Comparison of ENCODE assay signal across 22 mouse cellular contexts in the genomic region with DNA sequence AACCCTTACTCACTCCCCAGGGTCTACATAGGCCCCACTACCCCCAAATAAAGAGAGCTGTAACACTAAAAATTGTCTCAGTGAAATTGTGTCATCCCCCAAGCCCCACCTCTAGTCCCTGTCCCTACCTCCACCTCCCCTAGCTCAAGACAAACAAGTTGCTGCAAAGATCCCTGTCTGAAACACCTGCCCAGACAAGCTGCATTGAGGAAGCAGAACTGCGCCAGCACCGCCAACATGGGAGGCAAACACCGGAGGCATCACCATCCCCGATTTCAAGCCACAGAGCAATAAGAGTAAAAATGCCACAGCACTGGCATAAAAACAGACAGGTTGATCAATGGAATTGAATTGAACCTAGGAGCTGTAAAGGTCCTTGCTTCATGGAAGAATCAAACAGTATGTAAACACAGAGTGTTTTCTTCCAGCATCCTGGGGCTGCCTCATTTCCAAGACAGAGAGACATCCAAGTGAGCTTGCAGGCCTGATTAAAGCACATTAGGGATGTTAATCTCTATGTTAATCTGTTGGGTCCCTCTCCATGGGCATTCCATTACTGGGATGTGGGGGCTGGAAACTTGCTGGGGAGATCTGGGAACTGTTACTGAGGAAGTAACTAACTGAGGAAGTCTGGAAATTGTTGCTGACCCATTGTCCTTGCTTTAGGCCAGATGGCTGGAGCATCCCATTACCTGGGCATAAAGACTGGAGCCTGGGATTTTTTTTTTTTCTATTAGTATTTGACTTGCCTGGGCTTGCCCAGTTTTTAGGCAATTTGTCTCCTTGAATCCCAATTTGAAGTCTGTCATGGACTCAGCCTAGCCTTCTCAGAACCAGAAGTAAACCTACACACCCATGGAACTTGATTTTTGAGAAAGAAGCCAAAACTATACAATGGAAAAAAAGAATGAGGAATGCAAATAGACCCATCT. TPM values are rescaled to one million over a fixed set of nuclear protein-coding genes. Genes with fewer than 3 reads are reported as not detected.
DNase-seq lines count a peak whose midpoint lies in the region; ATAC-seq and TF ChIP-seq lines count a peak whose summit lies in the region.
"Had no signal": no experiment of that assay in that cellular context is flagged by ENCODE, and none has a peak within 500 bp of the region (broad histone marks: within the 10 kb centered on the region; RNA-seq: fewer than 3 reads in every experiment).

No protein-coding gene starts in this region.

- H3K27ac ChIP-seq in ES-Bruce4 (ENCODE audit: insufficient read depth, low read length): peak overlapping the region; percentile 76
- H3K27ac ChIP-seq in ES-E14 (ENCODE audit: insufficient read depth, low read depth, low read length, poor library complexity, severe bottlenecking): peak overlapping the region; percentile 81
- no peak overlapping the region for H3K27ac ChIP-seq in kidney, embryonic 14.5 days (ENCODE audit: low read depth, low read length)
- H3K27ac ChIP-seq: embryonic facial prominence, embryonic 13.5 days; embryonic facial prominence, embryonic 15.5 days; forebrain, embryonic 10.5 days; forebrain, embryonic 12.5 days had no signal

- no peak overlapping the region for H3K4me2 ChIP-seq in kidney, embryonic 14.5 days (replicated peaks; ENCODE audit: low read depth, low read length)
- H3K4me2 ChIP-seq: embryonic facial prominence, embryonic 13.5 days; embryonic facial prominence, embryonic 15.5 days; forebrain, embryonic 12.5 days had no signal

- H3K4me1 ChIP-seq in E14TG2a.4 (replicated peaks; ENCODE audit: low read depth, low read length): peaks cover 46% of the 10 kb centered on the region
- H3K4me1 ChIP-seq in ES-Bruce4 (ENCODE audit: control insufficient read depth, insufficient read depth, low read length): peaks cover 2% of the 10 kb centered on the region
- peaks cover 4% of the 10 kb centered on the region in 2 experiments; a peak in 3 of 4 replicates for H3K4me1 ChIP-seq in ES-E14 (ENCODE audit: control insufficient read depth in 2 of 2, insufficient read depth in 2 of 2, low read length in 2 of 2, poor library complexity in 1 of 2)
- peaks cover 10% of the 10 kb centered on the region for H3K4me1 ChIP-seq in kidney, embryonic 14.5 days (ENCODE audit: control insufficient read depth, insufficient read depth, low read length)

- ATAC-seq in kidney, embryonic 14.5 days (ENCODE audit: low FRiP score, low TSS enrichment): no peak
- ATAC-seq: forebrain, embryonic 14.5 days; forebrain, embryonic 16.5 days had no signal

- peak; percentile 57; the same call in 1 of the 2 replicates for TF ChIP-seq EP300 in ES-Bruce4 (IDR thresholded peaks at IDR 0.05; ENCODE audit: insufficient read depth, low read depth, low read length)

- peak; percentile 29 for DNase-seq in ES-E14 (ENCODE audit: low read depth, low spot score)
- DNase-seq in ZHBTc4 (ENCODE audit: low read depth, low spot score): peak; percentile 80
- DNase-seq in embryo, embryonic 11 days: no peak
- no peak for DNase-seq in urinary bladder, adult 2 months (ENCODE audit: low spot score)
- DNase-seq: adrenal gland, adult 2 months; adrenal gland, postnatal 10 days; adrenal gland, postnatal 25 days; cerebellum, adult 11 months; cerebellum, adult 18-20 months; cerebellum, adult 8-10 months; cerebellum, postnatal 10 days; cerebellum, postnatal 25 days had no signal

- H3K27me3 ChIP-seq in E14TG2a.4 (ENCODE audit: insufficient read depth, low read length): no peaks in the 10 kb centered on the region
- no peaks in the 10 kb centered on the region for H3K27me3 ChIP-seq in ES-Bruce4 (ENCODE audit: control insufficient read depth, insufficient read depth, low read length, poor library complexity, severe bottlenecking)
- no peaks in the 10 kb centered on the region for H3K27me3 ChIP-seq in kidney, embryonic 14.5 days (ENCODE audit: control insufficient read depth, insufficient read depth, low read length)
- H3K27me3 ChIP-seq: embryonic facial prominence, embryonic 13.5 days; embryonic facial prominence, embryonic 15.5 days had no signal

- no peak overlapping the region for H3K9ac ChIP-seq in ES-Bruce4 (ENCODE audit: low read depth, poor library complexity, severe bottlenecking)
- no peak overlapping the region for H3K9ac ChIP-seq in ES-E14 (ENCODE audit: insufficient read depth, low read depth, low read length, poor library complexity, severe bottlenecking)
- H3K9ac ChIP-seq in kidney, embryonic 14.5 days (ENCODE audit: low read depth, low read length): no peak overlapping the region
- H3K9ac ChIP-seq: embryonic facial prominence, embryonic 13.5 days; embryonic facial prominence, embryonic 15.5 days; forebrain, embryonic 12.5 days had no signal

- H3K36me3 ChIP-seq in E14TG2a.4 (ENCODE audit: insufficient read depth, low read length) (no peaks in the 10 kb centered on the region), ES-Bruce4 (ENCODE audit: control insufficient read depth, insufficient read depth, low read length, poor library complexity, severe bottlenecking) (no peaks in the 10 kb centered on the region), ES-E14 (ENCODE audit: control insufficient read depth, insufficient read depth, low read length, poor library complexity, severe bottlenecking) (no peaks in the 10 kb centered on the region)
- H3K36me3 ChIP-seq in kidney, embryonic 14.5 days (ENCODE audit: control insufficient read depth, insufficient read depth, low read length): no peaks in the 10 kb centered on the region
- H3K36me3 ChIP-seq: embryonic facial prominence, embryonic 13.5 days; embryonic facial prominence, embryonic 15.5 days; forebrain, embryonic 10.5 days; forebrain, embryonic 12.5 days had no signal

- TF ChIP-seq POLR2A in ES-Bruce4 (IDR thresholded peaks at IDR 0.05; ENCODE audit: insufficient read depth, low read length): no peak

- TF ChIP-seq CTCF in E14TG2a.4 (conservative IDR thresholded peaks at IDR 0.05; ENCODE audit: low read length) (no peak), ES-Bruce4 (IDR thresholded peaks at IDR 0.05; ENCODE audit: low read depth, low read length) (no peak)

- in situ Hi-C loops in ES-E14 (cut with MboI; ENCODE audit: low sequenced_read_pairs in 2 of 2, unreplicated experiment in 2 of 2): no loop called here

- H3K9me3 ChIP-seq in E14TG2a.4 (ENCODE audit: low read length) (peaks cover 10% of the 10 kb centered on the region), ES-Bruce4 (replicated peaks; ENCODE audit: control insufficient read depth, insufficient read depth, low read length, poor library complexity, severe bottlenecking) (no peaks in the 10 kb centered on the region; the same call in 1 of the 2 replicates), ES-E14 (ENCODE audit: control insufficient read depth, insufficient read depth, low read depth, low read length) (no peaks in the 10 kb centered on the region)
- no peaks in the 10 kb centered on the region for H3K9me3 ChIP-seq in kidney, embryonic 14.5 days (ENCODE audit: control insufficient read depth, low read length)
- H3K9me3 ChIP-seq: embryonic facial prominence, embryonic 13.5 days; embryonic facial prominence, embryonic 15.5 days; forebrain, embryonic 10.5 days; forebrain, embryonic 12.5 days had no signal

- 53% methylated on average over 4 of the region's 4 CpGs for WGBS in kidney, embryonic 14.5 days

- H3K4me3 ChIP-seq in E14TG2a.4 (replicated peaks; ENCODE audit: low read length) (peak overlapping the region; percentile 58), ES-Bruce4 (ENCODE audit: low read depth, low read length) (peak overlapping the region; percentile 9), ES-E14 (ENCODE audit: insufficient read depth in 1 of 2, low read depth in 1 of 2, low read length in 2 of 2, poor library complexity in 1 of 2, severe bottlenecking in 1 of 2) (peak overlapping the region; percentile 18 to 27; a peak in 3 of 4 replicates)
- H3K4me3 ChIP-seq in kidney, embryonic 14.5 days (ENCODE audit: low read length): no peak overlapping the region
- H3K4me3 ChIP-seq: embryonic facial prominence, embryonic 13.5 days; embryonic facial prominence, embryonic 15.5 days; erythroblast, embryonic 14.5 days; forebrain, embryonic 10.5 days; forebrain, embryonic 12.5 days had no signal

TF ChIP-seq in ES-E14, 5 proteins besides CTCF, POLR2A, EP300 and RAD21:
- TF ChIP-seq MAFK (IDR thresholded peaks at IDR 0.05; ENCODE audit: insufficient read depth, low read depth, low read length): no peak
- peak; percentile 93 for TF ChIP-seq ZNF384 (IDR thresholded peaks at IDR 0.05; ENCODE audit: low read depth, low read length)

RNA-seq across cellular contexts. Expression of a gene that starts 8.8 kb away (rescaled TPM):
- polyA plus RNA-seq in ES-Bruce4 (2011; ENCODE audit: insufficient read depth, insufficient read length, low read depth, missing spikeins): 103 and 108 TPM in 2 replicates
- 80.2 and 93.4 TPM in 2 replicates for total RNA-seq in ES-E14 (2012; rRNA removed)
- 55.6 and 59.5 TPM in 2 replicates for polyA plus RNA-seq in kidney, embryonic 14.5 days (2014; fragmentation: Nextera tagmentation; extraction: Ambion mirVana)
- 23.6 and 24.6 TPM in 2 replicates for polyA plus RNA-seq in urinary bladder, adult 2 months (2012; rRNA removed)

RNA-seq across cellular contexts. Expression of a gene that starts 23.2 kb away (rescaled TPM):
- polyA plus RNA-seq in ES-Bruce4 (2011; ENCODE audit: insufficient read depth, insufficient read length, low read depth, missing spikeins): 15.7 and 16.0 TPM in 2 replicates
- 9.0 and 11.5 TPM in 2 replicates for total RNA-seq in ES-E14 (2012; rRNA removed)
- polyA plus RNA-seq in kidney, embryonic 14.5 days (2014; fragmentation: Nextera tagmentation; extraction: Ambion mirVana): 8.4 and 10.8 TPM in 2 replicates
- polyA plus RNA-seq in urinary bladder, adult 2 months (2012; rRNA removed): 6.0 and 6.8 TPM in 2 replicates

Comparison
In these comparisons a context has a peak if more than half of its experiments do, and no peak if none do; other contexts are left out.
1. DNase-seq: peak in ES-E14 (single experiment) and ZHBTc4 (single experiment); none in embryo, embryonic 11 days (single experiment) and urinary bladder, adult 2 months (single experiment).